Mouse (Mus musculus) myocyte (in vitro differentiated cells): Measurements from ENCODE around the gene Lpp.

ENCODE experiments used
- MYOG ChIP-seq, 3 experiments: IDR thresholded peaks; one replicate each; pipeline ENCODE4 v1.6.1; 2011; ENCODE audit warnings: control low read depth in 2 of 3, low read depth in 2 of 3, mild to moderate bottlenecking in 2 of 3; ENCODE audit not compliant: insufficient read length in 2 of 3, control insufficient read depth in 1 of 3, insufficient read depth in 1 of 3
- POLR2A ChIP-seq: IDR thresholded peaks from one replicate; pipeline ENCODE4 v1.6.1; 2011; ENCODE audit warnings: low read depth, mild to moderate bottlenecking, control low read depth, moderate library complexity; ENCODE audit not compliant: insufficient read length

DNA sequence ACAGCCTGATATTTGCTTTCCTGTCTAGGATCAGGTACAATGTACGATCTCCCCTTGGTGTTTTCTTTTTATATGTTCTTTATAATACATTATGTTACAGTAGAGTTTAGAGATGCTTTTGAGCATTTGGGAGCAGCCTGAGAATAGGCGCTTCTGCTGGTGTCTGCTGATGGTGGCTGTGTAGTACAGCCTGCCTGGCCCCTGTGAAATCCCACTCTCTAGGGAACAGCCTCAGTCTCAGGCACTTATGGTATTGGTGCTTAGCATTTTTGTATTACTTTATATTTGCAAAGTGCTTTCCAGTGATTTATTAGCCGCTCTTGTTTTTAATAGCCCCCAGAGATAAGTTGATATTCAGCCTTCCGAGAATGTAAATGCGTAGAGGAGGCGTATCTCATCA, 107.9 kb downstream of the Lpp start:
- TF ChIP-seq POLR2A (no peak), MYOG (IDR thresholded peaks at IDR 0.05; ENCODE audit: control insufficient read depth in 1 of 3, insufficient read depth in 1 of 3, insufficient read length in 2 of 3, low read depth in 2 of 3) (no peak)
